Mouse (Mus musculus) midbrain, embryonic 16.5 days (tissue): ENCODE measurements around the gene Kcng4. TPM values are rescaled to one million over a fixed set of nuclear protein-coding genes. Genes with fewer than 3 reads are reported as not detected.

Experiments
- ATAC-seq: fragments of 200-750 bp; cut with Nextera tagmentation; 2 replicates; pipeline ENCODE4 v1.8.0; 2017; ENCODE audit warnings: moderate TSS enrichment
- H3K27ac ChIP-seq: fragments of 300-500 bp; sonication (generic); 2 replicates; pipeline ENCODE4 v1.5.1; 2014; ENCODE audit warnings: mild to moderate bottlenecking, low read length, mixed read lengths
- H3K27me3 ChIP-seq: fragments of 300-500 bp; sonication (generic); 2 replicates; pipeline ENCODE4 v1.6.1; 2014; ENCODE audit warnings: low read depth, low read length, mixed read lengths; ENCODE audit not compliant: control insufficient read depth, insufficient read depth
- H3K36me3 ChIP-seq: fragments of 300-500 bp; sonication (generic); 2 replicates; pipeline ENCODE4 v1.6.1; 2014; ENCODE audit warnings: mild to moderate bottlenecking, low read length, moderate library complexity, mixed read lengths; ENCODE audit not compliant: control insufficient read depth, insufficient read depth
- H3K4me1 ChIP-seq: fragments of 300-500 bp; sonication (generic); 2 replicates; pipeline ENCODE4 v1.6.1; 2014; ENCODE audit warnings: mild to moderate bottlenecking, low read length, mixed read lengths; ENCODE audit not compliant: control insufficient read depth, insufficient read depth
- H3K4me2 ChIP-seq: fragments of 300-500 bp; sonication (generic); 2 replicates; pipeline ENCODE4 v1.6.1; 2014; ENCODE audit warnings: mild to moderate bottlenecking, low read length, mixed read lengths
- H3K4me3 ChIP-seq: fragments of 300-500 bp; sonication (generic); 2 replicates; pipeline ENCODE4 v1.5.1; 2014; ENCODE audit warnings: low read depth, mild to moderate bottlenecking, low read length, moderate library complexity, mixed read lengths
- H3K9ac ChIP-seq: fragments of 300-500 bp; sonication (generic); 2 replicates; pipeline ENCODE4 v1.6.1; 2014; ENCODE audit warnings: low read depth, low read length, mixed read lengths
- H3K9me3 ChIP-seq: fragments of 300-500 bp; sonication (generic); replicated peaks from 2 replicates; pipeline ENCODE4 v1.6.1; 2014; ENCODE audit warnings: mild to moderate bottlenecking, low read length, mixed read lengths; ENCODE audit not compliant: control insufficient read depth, poor library complexity, severe bottlenecking
- WGBS: fragments of 180-500 bp; shearing (Covaris S2); extraction: QIAGEN DNeasy Blood & Tissue Kit; methylation state at CpG from one replicate; pipeline ENCODE4 v1.1.7; 2014; 5-methylcytosine and 5-hydroxymethylcytosine counted together
- polyA plus RNA-seq: library from polyadenylated mRNA; unstranded; fragments of >200 nt; fragmentation: Nextera tagmentation; extraction: Ambion mirVana; gene quantifications from 2 replicates; pipeline ENCODE4 v1.2.1, GENCODE M21; 2015

Kcng4 gene
- polyA plus RNA-seq, 1 experiment from 2014 or later: 0.26 TPM

DNA sequence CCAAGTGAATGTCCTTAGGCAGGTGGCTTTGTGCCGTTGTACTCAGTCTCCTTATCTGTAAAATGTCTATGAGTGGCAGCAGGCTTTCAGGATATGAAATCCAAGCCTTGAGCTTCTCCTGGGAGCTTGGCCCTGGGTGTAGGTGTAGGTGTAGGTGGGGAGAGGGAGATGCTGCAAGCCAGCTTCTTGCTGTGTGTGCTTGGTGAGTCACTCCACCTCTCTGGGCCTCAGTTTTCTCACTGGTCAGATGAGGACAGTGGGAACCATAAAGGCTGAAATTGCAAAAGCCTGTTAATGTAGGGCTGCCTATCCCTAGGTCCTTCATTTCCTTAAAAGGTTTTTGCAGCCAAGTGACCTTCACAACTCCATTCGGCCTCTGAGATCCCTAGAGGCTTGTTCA, 478 bp upstream of the Kcng4 start:
- ATAC-seq: no peak
- H3K27ac ChIP-seq: no peak overlapping the region
- no peak overlapping the region for H3K9ac ChIP-seq
- H3K9me3 ChIP-seq: no peaks in the 10 kb centered on the region
- no peaks in the 10 kb centered on the region for H3K36me3 ChIP-seq
- peaks cover 4% of the 10 kb centered on the region; the same call in 1 of the 2 replicates for H3K4me1 ChIP-seq
- no peak overlapping the region for H3K4me2 ChIP-seq
- H3K4me3 ChIP-seq: no peak overlapping the region
- 60% methylated on average over 2 of the region's 2 CpGs for WGBS
- H3K27me3 ChIP-seq: peaks cover 9% of the 10 kb centered on the region; the same call in 1 of the 2 replicates

- H3K9ac ChIP-seq: no peak overlapping the region
- no peak overlapping the region for H3K27ac ChIP-seq
- no peak overlapping the region for H3K4me3 ChIP-seq
- no peak overlapping the region for H3K4me2 ChIP-seq
- no peak for ATAC-seq
- no peaks in the 10 kb centered on the region for H3K9me3 ChIP-seq
- H3K4me1 ChIP-seq: peaks cover 4% of the 10 kb centered on the region; the same call in 1 of the 2 replicates
- 14% methylated on average over 14 of the region's 14 CpGs for WGBS
- no peaks in the 10 kb centered on the region for H3K36me3 ChIP-seq
- H3K27me3 ChIP-seq: peaks cover 9% of the 10 kb centered on the region; the same call in 1 of the 2 replicates
Observed at GRCm38 (mm10) chr8:119634616-119635336, 704 bp downstream of the Kcng4 start.

GRCm38 (mm10) chr8:119632909-119633308, 2.6 kb downstream of the Kcng4 start:
- Histone ChIP-seq H3K4me1 (peaks cover 4% of the 10 kb centered on the region; the same call in 1 of the 2 replicates), H3K4me2 (no peak overlapping the region), H3K4me3 (no peak overlapping the region), H3K36me3 (no peaks in the 10 kb centered on the region), H3K27ac (no peak overlapping the region), H3K27me3 (peaks cover 9% of the 10 kb centered on the region; the same call in 1 of the 2 replicates), H3K9ac (no peak overlapping the region), H3K9me3 (no peaks in the 10 kb centered on the region)
- ATAC-seq: no peak
- 52% methylated on average over 29 of the region's 29 CpGs for WGBS

GRCm38 (mm10) chr8:119632246-119632645, 3.2 kb downstream of the Kcng4 start:
- peaks cover 9% of the 10 kb centered on the region; the same call in 1 of the 2 replicates for H3K27me3 ChIP-seq
- H3K36me3 ChIP-seq: no peaks in the 10 kb centered on the region
- ATAC-seq: no peak
- no peaks in the 10 kb centered on the region for H3K9me3 ChIP-seq
- H3K4me1 ChIP-seq: peaks cover 4% of the 10 kb centered on the region; the same call in 1 of the 2 replicates
- H3K27ac ChIP-seq: no peak overlapping the region
- H3K4me3 ChIP-seq: no peak overlapping the region
- no peak overlapping the region for H3K9ac ChIP-seq
- 91% methylated on average over 9 of the region's 9 CpGs for WGBS
- H3K4me2 ChIP-seq: no peak overlapping the region

- Histone ChIP-seq H3K27me3 (peaks cover 9% of the 10 kb centered on the region; the same call in 1 of the 2 replicates), H3K9me3 (no peaks in the 10 kb centered on the region), H3K4me3 (no peak overlapping the region), H3K36me3 (no peaks in the 10 kb centered on the region), H3K9ac (0 out of 2 replicates have a peak overlapping the region, but pooled peaks have one; percentile 6), H3K4me1 (peaks cover 4% of the 10 kb centered on the region; the same call in 1 of the 2 replicates), H3K4me2 (no peak overlapping the region), H3K27ac (no peak overlapping the region)
- ATAC-seq: no peak
- 33% methylated on average over 3 of the region's 3 CpGs for WGBS
Observed at GRCm38 (mm10) chr8:119630841-119631240, 4.6 kb downstream of the Kcng4 start.

DNA sequence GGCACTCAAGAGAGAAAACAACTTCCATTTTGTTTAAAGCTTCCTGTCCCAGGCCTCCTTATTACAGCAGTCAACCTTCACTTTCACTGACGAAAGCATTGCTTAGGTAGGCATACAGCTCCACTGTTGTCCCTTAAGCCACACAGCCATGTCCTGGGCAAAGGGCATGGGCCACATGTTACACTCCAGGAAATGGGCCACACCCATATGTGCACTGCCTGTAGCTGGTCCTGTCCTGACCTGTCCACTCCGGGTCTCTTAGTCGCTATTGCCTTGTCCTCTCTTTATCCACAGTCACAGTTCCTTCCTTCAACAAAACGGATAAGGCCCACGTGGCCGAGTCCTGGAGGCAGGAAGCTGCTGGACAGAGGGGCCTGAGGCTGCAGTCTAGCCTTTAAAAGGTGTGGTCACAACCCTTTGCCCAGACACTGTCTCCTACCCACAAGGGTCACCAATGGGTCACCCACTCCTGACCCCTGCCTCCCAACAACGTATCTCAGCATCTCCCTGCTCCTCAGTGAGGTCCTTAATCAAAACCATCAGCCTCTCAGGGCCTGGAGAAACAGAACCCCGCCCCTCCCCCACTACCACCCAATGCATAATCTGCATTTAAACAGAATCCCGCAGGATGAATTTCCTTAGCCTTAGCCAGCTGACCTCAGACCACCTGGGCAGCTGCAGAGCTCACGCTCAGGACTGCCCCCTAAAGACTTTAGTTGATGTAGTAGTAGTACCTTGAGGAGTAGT, 7.7 kb downstream of the Kcng4 start:
- H3K36me3 ChIP-seq: no peaks in the 10 kb centered on the region
- H3K9ac ChIP-seq: no peak overlapping the region
- ATAC-seq: no peak
- H3K4me3 ChIP-seq: no peak overlapping the region
- H3K27me3 ChIP-seq: no peaks in the 10 kb centered on the region
- 46% methylated on average over 10 of the region's 10 CpGs for WGBS
- H3K27ac ChIP-seq: no peak overlapping the region
- H3K4me2 ChIP-seq: no peak overlapping the region
- no peaks in the 10 kb centered on the region; the same call in 1 of the 2 replicates for H3K4me1 ChIP-seq
- H3K9me3 ChIP-seq: no peaks in the 10 kb centered on the region

- no peak overlapping the region for H3K4me3 ChIP-seq
- no peaks in the 10 kb centered on the region for H3K9me3 ChIP-seq
- H3K9ac ChIP-seq: no peak overlapping the region
- no peaks in the 10 kb centered on the region; the same call in 1 of the 2 replicates for H3K4me1 ChIP-seq
- no peak overlapping the region for H3K27ac ChIP-seq
- ATAC-seq: no peak
- no peaks in the 10 kb centered on the region for H3K27me3 ChIP-seq
- H3K36me3 ChIP-seq: no peaks in the 10 kb centered on the region
- WGBS: 83% methylated on average over 7 of the region's 7 CpGs
- H3K4me2 ChIP-seq: no peak overlapping the region
Observed at GRCm38 (mm10) chr8:119627199-119627598, 8.3 kb downstream of the Kcng4 start.

DNA sequence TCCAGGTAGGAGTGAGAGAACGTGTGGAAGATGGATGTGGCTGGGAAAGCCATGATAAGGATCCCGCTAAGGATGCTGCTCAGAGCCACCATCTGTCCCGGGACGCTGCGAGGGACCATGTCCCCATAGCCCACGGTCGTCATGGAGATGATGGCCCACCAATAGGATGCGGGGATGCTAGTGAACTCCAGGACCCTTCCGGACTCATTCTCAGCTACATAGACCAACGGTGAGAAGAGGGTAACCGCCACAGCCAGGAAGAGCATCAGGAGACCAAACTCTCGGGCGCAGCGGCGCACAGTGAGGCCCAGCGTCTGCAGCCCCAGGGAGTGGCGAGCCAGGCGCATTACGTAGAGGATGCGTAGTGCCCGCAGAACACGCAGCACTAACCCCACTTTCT, 9.7 kb downstream of the Kcng4 start:
- H3K4me2 ChIP-seq: no peak overlapping the region
- H3K36me3 ChIP-seq: no peaks in the 10 kb centered on the region
- no peak overlapping the region for H3K4me3 ChIP-seq
- WGBS: 80% methylated on average over 22 of the region's 22 CpGs
- H3K27ac ChIP-seq: no peak overlapping the region
- H3K9ac ChIP-seq: no peak overlapping the region
- H3K27me3 ChIP-seq: no peaks in the 10 kb centered on the region
- no peaks in the 10 kb centered on the region for H3K9me3 ChIP-seq
- no peaks in the 10 kb centered on the region for H3K4me1 ChIP-seq
- no peak for ATAC-seq

GRCm38 (mm10) chr8:119624916-119625315, 10.6 kb downstream of the Kcng4 start:
- Histone ChIP-seq H3K9me3 (no peaks in the 10 kb centered on the region), H3K4me1 (no peaks in the 10 kb centered on the region), H3K27ac (no peak overlapping the region), H3K4me2 (no peak overlapping the region), H3K4me3 (no peak overlapping the region), H3K9ac (no peak overlapping the region), H3K27me3 (no peaks in the 10 kb centered on the region), H3K36me3 (no peaks in the 10 kb centered on the region)
- WGBS: 90% methylated on average over 7 of the region's 7 CpGs
- no peak for ATAC-seq
